Mouse (Mus musculus): ENCODE results near the gene RPS10-NUDT3.

- TF ChIP-seq GATA1 (IDR thresholded peaks at IDR 0.05; ENCODE audit: low read length) (no peak), TAL1 (IDR thresholded peaks at IDR 0.05; ENCODE audit: low read length) (no peak)
Measured at GRCm38 (mm10) chr17:27565942-27566267, 69.1 kb downstream of the RPS10-NUDT3 start.

Data from erythroblast, embryonic 14.5 days (primary cell).